Mouse (Mus musculus): Measurements from ENCODE around the gene Pafah2. TPM values are rescaled to one million over a fixed set of nuclear protein-coding genes. Genes with fewer than 3 reads are reported as not detected.

The Pafah2 gene
- total and polyA plus RNA-seq, 2 experiments from 2014 or later, result 7.6 to 18.0 TPM

DNA sequence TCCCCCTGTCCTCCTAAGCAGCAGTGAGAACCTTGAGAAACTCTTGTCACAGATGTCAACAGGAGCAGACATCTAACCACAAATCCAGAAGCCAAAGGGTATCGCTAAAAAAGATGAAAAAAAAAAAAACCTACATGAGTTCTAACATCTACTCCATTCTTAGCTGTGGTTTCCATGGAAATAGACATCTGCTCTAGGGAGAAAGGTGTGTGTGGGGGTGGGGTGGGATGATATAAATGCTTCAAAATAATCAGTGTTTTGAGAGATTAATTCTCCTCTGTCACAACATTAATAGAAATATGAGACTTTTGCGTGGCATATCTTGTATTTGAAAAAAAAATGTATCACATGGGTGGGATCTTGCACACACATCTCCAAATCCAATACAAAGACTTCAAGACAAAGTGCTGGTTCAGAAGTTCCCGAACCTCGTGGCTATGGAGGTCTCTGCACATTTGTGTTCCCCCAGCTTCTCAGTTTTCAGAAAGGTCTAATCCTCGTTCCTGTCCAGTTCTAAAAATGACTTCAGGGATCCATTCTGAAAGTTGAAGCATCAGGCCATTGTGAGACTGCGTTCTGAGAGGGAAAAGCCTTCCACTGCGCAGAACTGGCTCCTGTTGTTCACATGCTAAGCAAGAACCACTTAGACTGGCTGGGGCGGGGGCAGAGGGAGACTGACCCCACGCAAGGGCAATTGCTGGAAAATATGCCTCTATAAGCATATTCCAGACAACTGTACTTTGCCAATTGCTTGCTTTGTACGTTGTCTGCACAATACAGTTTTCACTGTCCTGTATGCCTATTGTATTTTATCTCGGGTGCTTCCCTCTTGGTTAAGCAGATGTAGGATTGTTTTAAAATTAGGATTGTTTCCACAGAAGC is 70.5 kb downstream of the Pafah2 start:
- Histone ChIP-seq H3K4me1 (ENCODE audit: insufficient read depth) (peaks cover 23% of the 10 kb centered on the region), H3K9me3 (ENCODE audit: low read length) (no peaks in the 10 kb centered on the region), H3K27ac (ENCODE audit: low read depth, low read length) (peak overlapping the region; percentile 100), H3K4me3 (ENCODE audit: low read depth, low read length) (peak overlapping the region; percentile 86), H3K9ac (peak overlapping the region; percentile 100), H3K4me2 (ENCODE audit: low read depth) (peak overlapping the region; percentile 90), H3K27me3 (ENCODE audit: insufficient read depth, low read length) (no peaks in the 10 kb centered on the region), H3K36me3 (ENCODE audit: insufficient read depth) (peaks cover 7% of the 10 kb centered on the region; the same call in 1 of the 2 replicates)
- no peak for ATAC-seq
- peak; percentile 75 for DNase-seq
- WGBS, result 38% methylated on average over 11 of the region's 11 CpGs
- TF ChIP-seq CTCF (IDR thresholded peaks at IDR 0.05; ENCODE audit: low read depth), result no peak

GRCm38 (mm10) chr4:134467435-134468214 is 71.5 kb downstream of the Pafah2 start:
- H3K9me3 ChIP-seq (ENCODE audit: low read length), result no peaks in the 10 kb centered on the region
- peak overlapping the region; percentile 100 for H3K9ac ChIP-seq
- no peaks in the 10 kb centered on the region for H3K27me3 ChIP-seq (ENCODE audit: insufficient read depth, low read length)
- ATAC-seq (peak; percentile 9), DNase-seq (peak; percentile 81)
- peak overlapping the region; percentile 100 for H3K27ac ChIP-seq (ENCODE audit: low read depth, low read length)
- H3K4me2 ChIP-seq (ENCODE audit: low read depth), result peak overlapping the region; percentile 90
- WGBS, result under 1% methylated on average over 31 of the region's 31 CpGs
- TF ChIP-seq CTCF (IDR thresholded peaks at IDR 0.05; ENCODE audit: low read depth), result no peak
- H3K4me3 ChIP-seq (ENCODE audit: low read depth, low read length), result peak overlapping the region; percentile 86
- peaks cover 31% of the 10 kb centered on the region for H3K4me1 ChIP-seq (ENCODE audit: insufficient read depth)
- H3K36me3 ChIP-seq (ENCODE audit: insufficient read depth), result peaks cover 16% of the 10 kb centered on the region

DNA sequence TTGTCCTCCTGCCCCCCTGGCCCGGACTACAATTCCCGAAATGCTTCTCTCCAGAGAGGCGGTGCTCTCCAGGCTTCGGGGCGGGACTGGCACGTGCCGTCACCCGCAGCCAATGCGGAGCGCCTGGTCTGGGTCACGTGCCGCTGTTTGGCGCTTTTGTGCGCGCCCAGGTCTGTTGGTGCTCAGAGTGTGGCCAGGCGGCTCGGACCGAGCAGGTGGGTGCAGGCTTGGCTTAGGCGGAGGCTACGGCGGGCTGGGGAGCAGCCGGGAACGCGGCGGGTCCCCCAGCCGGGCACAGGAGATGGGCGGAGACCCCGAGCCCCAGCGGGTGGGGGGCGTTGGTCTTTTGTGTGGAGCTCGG is 72.1 kb downstream of the Pafah2 start, which contains the start of gene Stmn1:
TSS of gene Stmn1 (plus strand) at position 106 of the 361 bp plus-strand sequence.
- Histone ChIP-seq H3K4me1 (ENCODE audit: insufficient read depth) (peaks cover 36% of the 10 kb centered on the region), H3K36me3 (ENCODE audit: insufficient read depth) (peaks cover 21% of the 10 kb centered on the region), H3K4me2 (ENCODE audit: low read depth) (peak within 1 kb of the TSS; percentile 90), H3K9ac (peak within 1 kb of the TSS; percentile 100), H3K27me3 (ENCODE audit: insufficient read depth, low read length) (no peaks in the 10 kb centered on the region), H3K27ac (ENCODE audit: low read depth, low read length) (peak within 1 kb of the TSS; percentile 100), H3K9me3 (ENCODE audit: low read length) (no peaks in the 10 kb centered on the region), H3K4me3 (ENCODE audit: low read depth, low read length) (peak within 1 kb of the TSS; percentile 86)
- under 1% methylated on average over 30 of the region's 31 CpGs for WGBS
- no peak for TF ChIP-seq CTCF (IDR thresholded peaks at IDR 0.05; ENCODE audit: low read depth)
- DNase-seq (peak; percentile 99), ATAC-seq (peak; percentile 92)

- peak overlapping the region; percentile 90 for H3K4me2 ChIP-seq (ENCODE audit: low read depth)
- DNase-seq, result peak; percentile 97
- peaks cover 36% of the 10 kb centered on the region for H3K4me1 ChIP-seq (ENCODE audit: insufficient read depth)
- H3K9me3 ChIP-seq (ENCODE audit: low read length), result no peaks in the 10 kb centered on the region
- TF ChIP-seq CTCF (IDR thresholded peaks at IDR 0.05; ENCODE audit: low read depth), result no peak; the same call in 1 of the 2 replicates
- peaks cover 22% of the 10 kb centered on the region for H3K36me3 ChIP-seq (ENCODE audit: insufficient read depth)
- peak overlapping the region; percentile 86 for H3K4me3 ChIP-seq (ENCODE audit: low read depth, low read length)
- peak overlapping the region; percentile 100 for H3K27ac ChIP-seq (ENCODE audit: low read depth, low read length)
- H3K27me3 ChIP-seq (ENCODE audit: insufficient read depth, low read length), result no peaks in the 10 kb centered on the region
- under 1% methylated on average over 55 of the region's 68 CpGs for WGBS
- peak; percentile 76 for ATAC-seq
- H3K9ac ChIP-seq, result peak overlapping the region; percentile 100
Measured at GRCm38 (mm10) chr4:134468578-134469266, 72.6 kb downstream of the Pafah2 start.

DNA sequence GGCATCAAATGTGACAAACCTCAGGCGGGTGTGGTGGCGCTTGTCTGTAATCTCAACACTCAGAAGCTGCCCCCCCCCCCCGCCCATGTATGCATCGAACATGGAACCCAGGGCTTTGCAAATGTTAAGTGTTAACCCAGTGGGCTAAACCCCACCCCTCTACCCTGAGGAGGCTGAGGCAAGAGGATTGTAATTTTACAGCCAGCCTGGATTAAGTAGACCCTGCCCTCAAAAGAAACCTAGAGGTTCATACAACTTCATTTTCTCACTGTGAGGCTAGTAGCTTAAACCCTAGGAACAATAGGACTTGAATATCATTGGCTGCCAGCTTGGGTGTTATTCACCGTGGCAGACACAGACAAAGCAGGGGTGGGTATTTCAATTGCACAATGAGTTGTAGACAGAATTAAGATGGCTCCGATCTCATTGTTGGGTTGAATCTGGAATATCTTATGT is 73.2 kb downstream of the Pafah2 start:
- TF ChIP-seq CTCF (IDR thresholded peaks at IDR 0.05; ENCODE audit: low read depth), result no peak
- Histone ChIP-seq H3K27me3 (ENCODE audit: insufficient read depth, low read length) (no peaks in the 10 kb centered on the region), H3K27ac (ENCODE audit: low read depth, low read length) (peak overlapping the region; percentile 100), H3K4me3 (ENCODE audit: low read depth, low read length) (peak overlapping the region; percentile 86), H3K4me1 (ENCODE audit: insufficient read depth) (peaks cover 36% of the 10 kb centered on the region), H3K9me3 (ENCODE audit: low read length) (no peaks in the 10 kb centered on the region), H3K9ac (peak overlapping the region; percentile 100), H3K4me2 (ENCODE audit: low read depth) (peak overlapping the region; percentile 90), H3K36me3 (ENCODE audit: insufficient read depth) (peaks cover 29% of the 10 kb centered on the region)
- DNase-seq (peak; percentile 85), ATAC-seq (peak; percentile 37)
- WGBS, result under 1% methylated on average over 6 of the region's 6 CpGs

DNA sequence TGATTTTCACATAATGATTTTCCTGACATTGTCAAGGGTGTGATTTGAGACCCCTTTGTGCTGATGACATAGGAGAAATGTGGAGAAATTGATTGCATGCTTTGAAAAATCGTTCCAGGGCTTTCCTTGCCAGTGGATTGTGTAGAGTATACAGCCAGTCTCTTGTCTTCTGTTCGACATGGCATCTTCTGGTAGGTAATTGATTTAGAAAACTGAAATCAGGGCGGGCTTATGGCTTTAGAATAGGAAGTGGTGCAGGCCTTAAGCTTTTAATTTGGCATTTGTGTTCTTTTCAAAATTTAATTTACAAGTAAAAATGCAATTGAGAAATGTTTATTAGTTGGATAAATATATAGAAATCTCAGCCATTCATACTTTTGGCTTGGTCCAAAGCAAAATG is 73.9 kb downstream of the Pafah2 start:
- peak overlapping the region; percentile 100 for H3K27ac ChIP-seq (ENCODE audit: low read depth, low read length)
- peaks cover 36% of the 10 kb centered on the region for H3K4me1 ChIP-seq (ENCODE audit: insufficient read depth)
- peak overlapping the region; percentile 100 for H3K9ac ChIP-seq
- ATAC-seq (no peak), DNase-seq (no peak)
- peaks cover 35% of the 10 kb centered on the region for H3K36me3 ChIP-seq (ENCODE audit: insufficient read depth)
- no peak for TF ChIP-seq CTCF (IDR thresholded peaks at IDR 0.05; ENCODE audit: low read depth)
- H3K27me3 ChIP-seq (ENCODE audit: insufficient read depth, low read length), result no peaks in the 10 kb centered on the region
- no peaks in the 10 kb centered on the region for H3K9me3 ChIP-seq (ENCODE audit: low read length)
- peak overlapping the region; percentile 90 for H3K4me2 ChIP-seq (ENCODE audit: low read depth)
- WGBS, result 10% methylated on average over 3 of the region's 3 CpGs
- H3K4me3 ChIP-seq (ENCODE audit: low read depth, low read length), result peak overlapping the region; percentile 86

All from forebrain, postnatal 0 days (tissue).